Mouse (Mus musculus) T-cell, adult 66 days (primary cell): ENCODE measurements around the gene Pnmal1. TPM values are rescaled to one million over a fixed set of nuclear protein-coding genes. Genes with fewer than 3 reads are reported as not detected.

Experiments
- total RNA-seq, 2 experiments: library from RNA; stranded (reverse); gene quantifications; 3 replicates in 1 of 2; 4 replicates in 1 of 2; pipeline ENCODE4 v1.2.4; 2023

Gene Pnmal1
- total RNA-seq, result not detected

GRCm38 (mm10) chr7:16959539-16960187 is at the start of gene Pnmal1:
TSS of gene Pnmal1 (plus strand) at chr7:16959679.

GRCm38 (mm10) chr7:16924037-16924834 is 35.2 kb upstream of the Pnmal1 start, which contains the start of gene Calm3:
TSS of gene Calm3 (minus strand) at chr7:16924114.

GRCm38 (mm10) chr7:16944061-16944807 is 15.2 kb upstream of the Pnmal1 start, which contains the start of gene Pnmal2:
TSS of gene Pnmal2 (plus strand) at chr7:16944682.

GRCm38 (mm10) chr7:16982859-16983568 is 23.5 kb downstream of the Pnmal1 start, which contains the start of gene Gm42372:
TSS of gene Gm42372 (plus strand) at chr7:16983086.

GRCm38 (mm10) chr7:16992451-16992807 is 33.0 kb downstream of the Pnmal1 start, which contains the start of gene Ccdc8:
TSS of gene Ccdc8 (plus strand) at chr7:16992708.

Other genes starting within 250 kb of the Pnmal1 start
- not detected for gene Ceacam9, start 237.8 kb upstream of the Pnmal1 start, total RNA-seq
- 10 to 100 TPM; 85.3 to 95.2 TPM for gene Ap2s1, start 221.3 kb upstream of the Pnmal1 start, total RNA-seq
- 100 to 1,000 TPM; 137 to 141 TPM for gene Slc1a5, start 178.3 kb upstream of the Pnmal1 start, total RNA-seq
- 100 to 1,000 TPM; 136 to 150 TPM for gene Strn4, start 143.8 kb upstream of the Pnmal1 start, total RNA-seq
- gene Fkrp, start 142.9 kb upstream of the Pnmal1 start, total RNA-seq, result 10 to 100 TPM; 23.8 to 28.4 TPM
- gene Prkd2, start 116.8 kb upstream of the Pnmal1 start, total RNA-seq, result 100 to 1,000 TPM; 225 to 233 TPM
- under 1 TPM; 0.29 to 0.56 TPM for gene Dact3, start 84.4 kb upstream of the Pnmal1 start, total RNA-seq
- not detected for gene Gng8, start 67.9 kb upstream of the Pnmal1 start, total RNA-seq
- gene Ptgir, start 53.2 kb upstream of the Pnmal1 start, total RNA-seq, result 1 to 10 TPM; 1.5 to 1.9 TPM
- 100 to 1,000 TPM; 118 to 124 TPM for gene Calm3, start 35.6 kb upstream of the Pnmal1 start, total RNA-seq
- gene Pnmal2, start 15.0 kb upstream of the Pnmal1 start, total RNA-seq, result not detected
- 1 to 10 TPM; 2.7 to 3.4 TPM for gene Gm42372, start 23.4 kb downstream of the Pnmal1 start, total RNA-seq
- under 1 TPM in 1 of 2 experiments, not detected in 1; 0.29 TPM for gene Ccdc8, start 33.0 kb downstream of the Pnmal1 start, total RNA-seq
- gene Ppp5c, start 68.2 kb downstream of the Pnmal1 start, total RNA-seq, result 100 to 1,000 TPM in 1 of 2 experiments, 10 to 100 TPM in 1; 92.5 to 103 TPM
- 1 to 10 TPM; 1.3 to 3.4 TPM for gene Hif3a, start 102.7 kb downstream of the Pnmal1 start, total RNA-seq
- under 1 TPM in 1 of 2 experiments, not detected in 1; 0.12 TPM for gene Psg16, start 114.4 kb downstream of the Pnmal1 start, total RNA-seq
- not detected for gene Ceacam3, start 190.6 kb downstream of the Pnmal1 start, total RNA-seq
- gene Psg29, start 243.8 kb downstream of the Pnmal1 start, total RNA-seq, result not detected